Mouse (Mus musculus) embryo, embryonic 9.5 days (tissue): ENCODE measurements at regions not wholly inside any gene's neighbourhood (a gene's known extent, or its start where the extent isn't known, plus 50 kb on each side); places are given as distances from the start of the nearest gene placed in this dataset.

Source experiments
- DNase-seq: peaks from one replicate; pipeline ENCODE4 v3.0.0-alpha.2; 2017; ENCODE audit errors: extremely low spot score

DNA sequence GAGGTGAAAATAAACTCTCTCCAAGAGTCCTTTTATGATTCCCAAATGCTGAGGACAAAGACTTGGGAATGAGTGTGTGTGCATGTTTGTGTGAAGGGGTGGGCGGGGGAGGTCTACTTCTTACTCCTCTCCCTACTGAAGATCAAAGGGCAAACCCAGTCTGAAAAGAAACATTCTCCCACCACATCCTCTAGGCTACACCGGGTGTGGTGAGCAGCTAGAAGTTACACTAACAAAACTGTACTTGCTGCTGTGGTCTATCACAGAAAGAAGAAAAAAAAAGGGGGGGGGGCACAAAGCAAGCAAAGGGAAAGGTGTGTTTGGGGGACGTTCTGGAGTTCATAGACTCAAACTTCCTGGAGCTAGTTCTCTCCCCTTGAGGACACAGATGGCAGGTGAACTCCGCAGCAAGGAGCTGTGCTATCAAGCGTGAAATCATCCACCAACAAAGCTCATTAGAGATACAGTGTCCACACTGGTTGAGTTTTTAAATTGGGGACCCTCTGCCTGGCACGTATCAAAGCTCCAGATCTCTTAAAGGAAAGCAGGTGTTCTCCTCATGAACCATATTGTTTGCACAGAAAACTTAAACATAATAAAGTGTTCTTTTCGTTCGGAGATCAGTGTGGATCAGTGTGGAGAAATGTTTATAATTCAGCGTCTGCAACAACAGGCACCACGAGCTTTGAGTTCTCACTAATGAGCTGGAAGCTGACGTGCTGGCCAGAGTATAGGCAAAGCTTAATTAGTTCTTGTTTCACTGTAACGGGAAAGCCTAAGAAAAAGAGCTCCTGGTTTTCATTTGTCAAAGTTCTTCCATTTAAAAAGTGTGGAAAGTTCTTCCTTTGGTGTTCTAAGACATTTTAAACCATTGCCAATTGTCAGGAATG lies 280.7 kb upstream of the Htr2a start:
- DNase-seq: no peak

DNA sequence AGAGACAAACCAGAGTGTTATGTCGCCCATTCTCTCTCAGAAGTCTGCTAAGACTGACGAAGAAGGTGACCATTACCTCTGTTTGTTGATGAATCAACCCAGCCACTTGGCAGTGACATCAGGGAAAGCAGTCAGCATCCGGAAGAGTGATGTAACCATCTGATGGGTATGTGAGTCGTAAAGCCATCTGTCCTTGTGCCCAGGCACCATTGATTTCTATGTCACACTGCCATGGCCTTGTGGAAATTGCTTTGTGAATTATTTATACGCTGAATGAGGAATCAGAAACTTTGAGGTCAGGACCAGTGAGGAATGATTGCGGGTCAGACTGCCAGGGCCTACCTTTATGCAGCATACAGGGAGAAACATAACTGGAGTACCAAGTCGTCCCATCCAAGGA lies 256.2 kb upstream of the Htr2a start:
- DNase-seq: no peak

DNA sequence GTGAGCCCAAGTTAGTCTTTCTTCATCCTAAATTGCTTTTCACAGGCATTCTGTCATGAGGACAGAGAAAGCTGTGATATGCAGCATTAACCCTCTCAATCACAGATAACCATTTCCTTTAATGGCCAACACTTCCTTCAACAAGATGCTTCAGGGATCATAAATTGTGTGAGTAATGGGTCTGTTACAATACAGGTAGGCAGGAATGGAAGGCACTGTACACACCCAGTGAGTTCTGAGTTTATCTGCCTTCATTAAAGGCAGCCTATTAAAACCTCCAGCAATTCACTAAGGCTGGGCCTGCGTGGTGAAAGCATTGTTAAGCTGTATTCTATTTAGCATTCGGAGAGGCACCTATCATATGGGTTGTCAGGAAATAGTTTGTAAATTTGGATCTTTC lies 248.2 kb upstream of the Htr2a start:
- DNase-seq: no peak

DNA sequence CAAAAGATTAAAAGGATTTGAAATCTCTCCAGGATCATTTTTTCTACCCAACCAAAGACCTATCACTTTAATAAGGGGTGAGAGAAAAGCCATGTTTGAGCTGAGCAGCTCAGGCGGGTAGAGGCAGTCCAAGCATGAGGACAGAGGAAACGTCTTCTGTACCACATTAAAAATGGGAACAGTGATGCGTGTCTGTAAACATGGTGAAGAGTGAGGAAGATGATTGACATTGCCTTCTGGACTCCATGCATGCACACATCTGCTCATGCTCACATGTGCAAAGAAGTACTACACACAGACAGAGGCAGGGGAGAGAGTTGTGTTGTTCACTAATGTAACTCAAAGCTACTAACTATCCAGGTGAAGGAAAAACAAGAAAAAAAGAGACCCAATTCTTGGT lies 243.4 kb upstream of the Htr2a start:
- DNase-seq: no peak

DNA sequence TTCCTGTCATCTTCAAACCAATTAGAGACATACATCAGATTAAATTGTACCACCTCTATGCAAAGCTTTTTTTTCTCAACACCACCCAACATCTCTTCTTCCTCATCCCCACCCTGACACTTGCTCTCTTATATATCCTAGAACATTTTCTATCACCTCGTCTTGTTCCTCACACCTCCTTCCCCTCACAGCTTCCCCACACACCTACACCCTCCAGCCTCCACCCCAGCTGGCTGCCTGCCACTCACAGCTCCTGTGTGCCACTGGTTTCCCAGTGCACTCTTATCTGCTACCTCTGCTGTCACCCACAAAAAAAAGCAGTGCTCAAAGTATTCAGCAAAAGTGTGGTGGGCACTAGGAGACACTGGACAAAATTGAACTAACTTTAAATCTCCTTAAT lies 231.2 kb upstream of the Htr2a start:
- no peak for DNase-seq

DNA sequence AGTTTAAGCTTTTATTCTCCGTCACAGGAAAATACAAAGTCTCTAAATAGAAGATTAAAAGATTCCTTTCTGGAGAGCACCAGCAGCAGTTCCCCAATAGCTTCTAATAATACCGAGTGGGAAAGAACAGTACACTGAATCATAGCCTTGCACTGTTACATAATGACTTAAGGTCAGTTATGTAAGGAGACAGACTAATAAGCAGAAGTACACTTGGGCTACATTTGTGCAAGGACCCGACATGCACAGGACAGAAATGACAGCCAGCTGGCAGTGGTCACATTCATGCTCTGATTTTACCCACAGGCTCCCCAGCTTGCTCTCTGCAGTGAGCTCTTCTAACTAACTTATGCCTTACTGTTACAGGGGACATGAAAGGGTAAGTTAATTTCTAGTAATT lies 212.4 kb upstream of the Htr2a start:
- DNase-seq: no peak

DNA sequence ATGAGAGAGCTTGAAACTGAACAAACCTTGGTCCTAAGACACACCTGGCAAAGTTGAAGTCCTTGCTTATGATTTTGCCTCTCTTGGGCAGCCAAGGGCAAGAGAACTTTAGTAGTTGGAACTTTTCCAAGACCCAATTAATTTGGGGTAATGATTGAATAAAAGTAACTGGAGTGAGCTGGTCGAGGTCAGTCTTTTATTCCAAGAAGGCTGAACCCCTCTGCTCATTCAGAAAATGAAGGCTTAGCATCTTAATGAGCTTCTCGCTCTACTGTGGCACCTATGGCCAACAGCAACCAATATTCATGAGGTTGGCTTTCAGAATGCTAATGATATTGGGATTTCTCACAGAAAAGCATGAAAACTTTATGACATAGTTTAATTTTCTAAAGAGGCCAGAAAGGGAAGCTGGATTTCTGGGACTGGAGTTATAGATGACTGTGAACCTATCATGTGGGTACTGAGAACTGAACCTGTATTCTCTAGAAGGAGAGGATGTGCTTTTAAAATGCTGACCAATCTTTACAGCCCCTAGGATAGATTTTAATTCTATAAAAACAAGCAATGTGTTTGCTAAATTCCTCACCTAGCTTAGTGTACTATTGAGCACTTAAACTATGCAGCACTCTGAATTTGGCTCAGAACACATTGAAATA lies 176.5 kb upstream of the Htr2a start:
- no peak for DNase-seq

DNA sequence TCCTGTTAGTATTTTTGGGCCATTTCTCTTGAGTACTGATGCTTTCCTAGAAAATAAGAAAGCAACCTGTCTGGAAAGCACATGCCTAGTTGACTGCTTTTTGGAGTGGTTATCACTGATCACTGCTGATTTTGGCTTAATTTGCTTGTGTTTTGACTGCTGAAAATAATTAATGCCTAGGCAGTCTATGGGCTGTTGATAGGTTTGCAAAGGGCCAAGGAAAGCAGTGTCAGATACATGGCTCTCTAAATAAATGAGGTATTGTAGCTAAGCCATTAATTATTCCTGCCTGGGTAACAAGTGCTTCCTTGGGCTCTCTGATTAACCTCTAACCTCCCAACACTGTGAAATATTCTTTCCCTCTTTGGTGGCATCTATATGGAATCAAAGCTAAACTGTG lies 145.1 kb upstream of the Htr2a start:
- DNase-seq: no peak

DNA sequence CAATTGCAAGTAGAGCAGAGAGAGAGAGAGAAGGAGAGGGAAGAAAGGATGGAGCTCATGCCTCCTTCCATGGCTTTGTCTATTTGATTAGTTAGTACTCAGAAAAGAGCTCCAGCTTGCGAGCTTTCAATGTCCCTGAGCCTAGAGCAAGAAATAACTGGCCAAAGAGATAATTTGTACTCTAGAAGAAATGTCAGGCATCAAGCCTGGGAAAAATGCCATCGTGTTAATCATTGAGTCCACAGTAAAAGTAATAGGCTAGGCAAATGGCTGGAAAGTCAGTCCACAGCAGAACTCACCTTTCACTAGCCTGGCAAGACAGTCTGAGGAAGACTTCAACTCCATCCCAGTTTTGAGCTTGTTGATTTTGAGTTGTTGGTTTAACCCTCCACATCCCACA lies 129.1 kb upstream of the Htr2a start:
- no peak for DNase-seq

DNA sequence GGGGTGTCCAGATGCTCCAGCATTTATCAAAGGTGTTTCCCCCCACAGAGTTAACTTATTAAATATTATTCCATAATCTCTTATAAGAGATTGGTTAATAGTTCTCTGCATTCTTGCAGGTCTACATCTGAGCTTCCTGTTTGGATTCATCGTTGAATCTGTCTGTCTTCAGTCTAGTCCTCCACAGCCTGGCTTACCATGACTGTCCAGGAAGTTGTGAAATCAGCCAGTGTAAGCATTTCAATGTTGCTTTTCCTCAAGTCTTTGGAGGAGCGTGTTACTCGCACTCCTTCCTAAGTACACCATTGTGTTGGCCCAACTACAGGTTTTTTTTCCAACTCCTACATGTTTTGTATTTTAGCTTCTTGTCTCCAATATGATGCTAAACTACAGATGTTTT lies 124.2 kb upstream of the Htr2a start:
- no peak for DNase-seq

DNA sequence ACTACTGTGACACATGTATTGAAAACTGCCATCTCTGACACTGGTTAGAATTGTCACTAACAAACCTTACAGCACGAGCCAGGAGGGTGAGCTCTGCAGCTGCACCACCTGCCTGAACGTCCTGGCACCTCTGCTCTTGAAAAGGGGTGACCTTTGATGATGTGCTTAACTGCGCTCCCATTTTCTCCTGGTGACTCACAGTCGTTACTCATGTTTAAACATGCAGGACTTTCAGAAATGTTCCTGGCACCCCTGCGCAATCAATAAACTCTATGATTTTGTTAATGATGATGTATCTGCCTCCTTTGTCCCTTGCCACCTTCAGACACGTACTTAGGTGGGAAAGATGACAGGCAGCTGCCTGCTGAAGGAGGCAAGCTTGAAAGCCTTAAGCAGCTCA lies 121.1 kb upstream of the Htr2a start:
- no peak for DNase-seq

DNA sequence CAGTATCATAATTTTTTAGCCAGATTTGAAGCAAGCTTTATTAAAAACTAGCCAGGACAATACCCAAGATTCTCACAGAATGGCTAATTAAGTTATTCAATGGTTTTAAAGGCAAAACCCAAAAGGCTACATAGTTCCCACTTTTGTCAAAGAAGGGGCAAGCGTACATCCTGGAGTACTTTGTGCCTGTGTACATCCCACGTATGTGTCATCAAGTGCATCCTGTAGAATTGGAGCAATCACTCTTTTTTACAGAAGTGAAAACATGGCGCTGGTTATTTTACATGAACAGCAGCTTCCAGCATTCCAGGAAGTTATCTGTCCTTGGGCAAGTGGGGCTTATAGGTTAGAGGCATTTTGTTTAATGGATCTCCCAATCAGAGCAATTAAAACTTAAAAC lies 119.0 kb upstream of the Htr2a start:
- DNase-seq: no peak

DNA sequence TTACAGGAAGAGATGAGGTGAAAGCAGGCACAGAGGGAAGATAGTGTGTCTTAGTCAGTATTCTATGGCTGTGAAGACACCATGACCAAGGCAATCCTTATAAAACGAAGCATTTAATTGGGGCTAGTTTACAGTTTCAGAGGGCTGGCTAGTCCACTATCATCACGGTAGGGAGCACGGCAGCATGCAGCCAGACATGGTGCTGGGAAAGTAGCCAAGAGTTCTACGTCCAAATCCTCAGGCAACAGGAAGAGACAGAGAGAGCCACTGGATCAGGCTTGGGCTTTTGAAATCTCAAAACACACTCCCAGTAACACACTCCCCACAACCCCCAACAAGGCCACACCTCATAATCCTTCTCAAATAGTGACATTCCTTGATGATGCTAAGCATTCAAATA lies 113.4 kb upstream of the Htr2a start:
- DNase-seq: no peak

DNA sequence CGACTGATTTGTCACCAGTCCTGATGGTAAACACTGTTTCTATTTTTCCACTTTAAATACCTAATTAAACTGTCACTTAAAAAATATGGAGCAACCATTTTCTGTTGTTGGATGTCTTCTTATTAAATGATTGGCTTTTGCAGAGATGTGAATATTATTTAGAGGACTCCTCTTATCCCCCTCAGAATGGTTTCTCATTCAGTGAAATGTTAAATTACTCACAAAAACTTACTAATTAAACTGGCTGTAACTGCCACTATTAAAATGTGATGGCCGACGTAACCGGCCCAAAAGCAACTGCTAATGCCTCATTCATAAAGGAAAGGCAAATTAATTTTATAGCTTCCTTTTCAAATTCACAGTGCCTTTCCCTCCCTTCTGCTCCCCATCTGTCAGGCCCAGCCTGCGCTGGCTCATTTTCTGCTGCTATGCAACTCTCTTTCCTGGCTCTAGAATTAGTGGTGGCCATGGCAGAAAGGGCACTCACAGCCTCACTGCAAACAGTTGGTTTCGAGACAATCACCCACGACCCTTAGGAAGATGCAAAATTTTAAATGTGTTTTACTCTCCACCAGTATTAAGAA lies 111.2 kb upstream of the Htr2a start:
- DNase-seq: no peak

DNA sequence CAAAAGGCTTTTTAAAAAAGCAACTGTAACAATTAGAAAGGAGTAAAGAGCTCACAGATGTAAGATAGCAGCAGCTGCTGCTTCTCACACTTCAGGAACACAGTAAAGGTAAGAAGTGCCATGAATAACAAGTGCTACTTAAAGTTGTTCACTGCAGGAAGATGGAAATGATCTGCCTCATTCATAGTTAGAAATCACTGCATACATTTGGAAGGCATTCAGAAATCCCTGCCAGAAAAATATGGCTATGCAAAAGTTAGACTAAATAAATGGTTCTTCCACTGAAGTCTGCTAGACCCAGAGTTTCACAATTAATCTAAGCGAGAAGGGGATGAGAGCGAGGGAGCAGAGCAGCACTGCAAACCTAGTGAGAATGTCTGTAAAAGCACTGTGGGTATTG lies 102.5 kb upstream of the Htr2a start:
- DNase-seq: no peak

DNA sequence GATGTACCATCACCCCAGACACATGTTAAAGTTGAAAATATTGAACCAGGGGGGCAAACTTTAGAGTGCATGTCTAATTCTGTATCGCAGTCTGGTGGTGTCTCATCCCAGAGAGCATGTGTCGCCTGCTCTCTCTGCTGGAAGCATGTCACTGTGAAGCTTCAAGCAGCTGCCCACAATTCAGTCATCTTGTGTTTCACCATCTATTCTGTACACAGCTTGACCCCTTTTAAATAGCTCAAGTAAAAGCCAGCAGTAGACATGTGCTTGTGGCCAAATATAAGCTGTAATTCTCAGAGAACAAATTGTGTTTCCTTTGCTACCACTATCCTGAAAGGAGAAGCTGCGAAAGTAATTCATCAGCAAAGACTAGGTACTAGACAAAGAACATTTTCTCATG lies 96.6 kb upstream of the Htr2a start:
- DNase-seq: no peak

DNA sequence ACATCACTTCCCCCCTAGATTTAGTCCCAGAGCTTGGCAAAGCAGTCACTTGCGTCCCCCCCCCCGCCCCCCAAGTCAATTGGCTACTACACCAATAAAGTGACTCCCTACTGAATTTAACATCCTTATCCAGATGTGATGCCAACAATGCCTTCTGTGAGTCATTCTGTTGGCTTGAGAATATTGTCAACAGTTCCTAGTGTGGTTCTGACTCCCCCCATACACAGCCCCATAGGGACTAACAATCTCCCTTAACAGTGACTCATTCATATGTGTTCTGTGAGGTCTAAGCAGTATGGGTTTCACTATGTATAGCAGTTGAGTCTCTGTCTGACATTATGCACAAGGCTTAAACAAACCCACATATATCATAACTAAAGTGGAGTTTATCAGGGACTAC lies 89.5 kb upstream of the Htr2a start:
- no peak for DNase-seq

DNA sequence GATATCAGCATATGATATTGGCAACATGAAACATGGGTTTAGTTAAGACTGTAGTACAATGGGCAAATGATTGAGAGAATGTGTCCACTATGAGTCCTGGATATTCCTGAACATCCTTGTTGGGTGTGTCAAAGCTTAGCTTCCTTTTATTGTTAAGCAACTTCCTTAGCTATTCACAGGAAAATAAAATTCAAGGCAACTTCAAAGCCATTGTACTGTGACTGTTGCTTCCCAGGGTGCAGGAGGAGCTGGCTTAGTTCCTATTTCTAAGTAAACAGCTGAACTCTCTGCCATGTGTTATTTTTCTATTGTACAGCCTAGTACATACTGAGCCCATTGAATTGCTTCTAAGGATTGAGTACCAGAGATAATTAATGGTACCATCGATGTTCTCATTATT lies 87.0 kb upstream of the Htr2a start:
- no peak for DNase-seq

DNA sequence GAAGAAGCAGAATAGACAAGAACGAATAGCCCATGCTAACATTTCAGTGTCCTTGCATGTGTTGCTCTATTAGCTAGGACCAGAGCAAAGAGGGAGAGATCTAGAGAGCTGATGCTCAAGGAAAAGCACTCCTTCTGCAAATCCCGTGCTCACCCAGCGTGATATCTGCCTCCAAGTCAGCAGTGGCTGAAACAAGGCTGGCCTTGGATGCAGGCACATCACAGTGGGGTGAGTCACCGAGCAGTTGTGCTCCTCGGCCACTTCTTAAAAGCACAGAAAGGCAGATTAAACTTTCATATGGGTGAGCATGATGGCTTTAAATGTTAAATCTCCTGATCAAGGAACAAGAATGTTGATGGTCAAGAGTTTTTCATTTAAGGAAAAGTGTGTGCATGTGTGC lies 82.3 kb upstream of the Htr2a start:
- no peak for DNase-seq
